Mouse (Mus musculus) testis, postnatal 10 days (tissue): ENCODE measurements at regions not wholly inside any gene's neighbourhood (a gene's known extent, or its start where the extent isn't known, plus 50 kb on each side); places are given as distances from the start of the nearest gene placed in this dataset.

Experiments used
- DNase-seq: peaks from one replicate; pipeline ENCODE4 v3.0.0; 2021; ENCODE audit warnings: low spot score

DNA sequence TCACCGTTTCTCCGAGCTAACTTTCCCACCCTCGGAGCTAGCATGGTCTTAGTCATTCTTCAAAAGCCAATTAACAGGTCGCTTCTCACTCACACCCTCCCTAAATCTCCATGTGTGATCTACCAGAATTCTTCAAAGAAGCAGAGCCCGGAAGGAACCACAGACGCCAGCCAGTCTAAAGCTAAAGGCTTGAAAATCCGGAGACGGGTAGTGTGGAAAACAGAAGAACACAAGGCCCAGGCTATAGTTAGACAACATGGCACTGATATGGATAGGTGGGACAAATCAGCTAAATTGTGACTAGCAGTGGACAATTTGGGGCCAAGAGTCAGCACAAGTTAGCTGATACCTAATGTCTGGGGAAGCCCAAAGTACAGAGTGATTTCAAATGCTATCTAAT lies 387.0 kb upstream of the Trpc7 start:
- no peak for DNase-seq

- DNase-seq, result no peak
Measured at GRCm38 (mm10) chr13:57281941-57282710, 386.3 kb upstream of the Trpc7 start.

DNA sequence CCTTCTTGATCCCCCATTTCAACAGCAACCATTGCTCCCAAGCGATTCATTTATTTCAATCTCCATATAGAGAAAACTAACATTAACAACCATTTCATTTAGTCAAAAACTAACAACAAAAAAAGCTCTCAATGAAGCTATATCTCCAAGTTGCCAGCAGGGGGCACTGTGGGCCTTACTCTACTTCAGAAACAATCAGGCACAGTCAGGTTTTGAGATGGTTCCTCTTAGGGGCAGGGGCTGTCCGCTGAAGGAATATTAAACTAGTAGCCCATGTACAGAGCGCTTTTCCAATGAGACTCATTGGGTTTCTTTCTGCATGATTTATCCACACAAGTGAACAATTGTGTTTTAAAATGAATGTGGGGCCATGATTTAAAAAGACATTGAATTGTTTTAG lies 385.7 kb upstream of the Trpc7 start:
- DNase-seq, result peak; percentile 72

- DNase-seq, result no peak
Measured at GRCm38 (mm10) chr13:57278580-57278979, 382.8 kb upstream of the Trpc7 start.

GRCm38 (mm10) chr13:57277076-57277475 lies 381.3 kb upstream of the Trpc7 start:
- DNase-seq, result no peak

GRCm38 (mm10) chr13:57275871-57276270 lies 380.1 kb upstream of the Trpc7 start:
- DNase-seq, result no peak

- no peak for DNase-seq
Measured at GRCm38 (mm10) chr13:57273593-57273992, 377.8 kb upstream of the Trpc7 start.

GRCm38 (mm10) chr13:57269614-57270013 lies 373.8 kb upstream of the Trpc7 start:
- no peak for DNase-seq

GRCm38 (mm10) chr13:57259920-57260319 lies 364.1 kb upstream of the Trpc7 start:
- DNase-seq, result peak; percentile 87

- DNase-seq, result peak; percentile 55
Measured at GRCm38 (mm10) chr13:57259474-57259873, 363.7 kb upstream of the Trpc7 start.

GRCm38 (mm10) chr13:57255920-57256319 lies 360.1 kb upstream of the Trpc7 start:
- DNase-seq, result no peak

GRCm38 (mm10) chr13:57249851-57250250 lies 354.1 kb upstream of the Trpc7 start:
- no peak for DNase-seq

GRCm38 (mm10) chr13:57249401-57249800 lies 353.6 kb upstream of the Trpc7 start:
- no peak for DNase-seq

DNA sequence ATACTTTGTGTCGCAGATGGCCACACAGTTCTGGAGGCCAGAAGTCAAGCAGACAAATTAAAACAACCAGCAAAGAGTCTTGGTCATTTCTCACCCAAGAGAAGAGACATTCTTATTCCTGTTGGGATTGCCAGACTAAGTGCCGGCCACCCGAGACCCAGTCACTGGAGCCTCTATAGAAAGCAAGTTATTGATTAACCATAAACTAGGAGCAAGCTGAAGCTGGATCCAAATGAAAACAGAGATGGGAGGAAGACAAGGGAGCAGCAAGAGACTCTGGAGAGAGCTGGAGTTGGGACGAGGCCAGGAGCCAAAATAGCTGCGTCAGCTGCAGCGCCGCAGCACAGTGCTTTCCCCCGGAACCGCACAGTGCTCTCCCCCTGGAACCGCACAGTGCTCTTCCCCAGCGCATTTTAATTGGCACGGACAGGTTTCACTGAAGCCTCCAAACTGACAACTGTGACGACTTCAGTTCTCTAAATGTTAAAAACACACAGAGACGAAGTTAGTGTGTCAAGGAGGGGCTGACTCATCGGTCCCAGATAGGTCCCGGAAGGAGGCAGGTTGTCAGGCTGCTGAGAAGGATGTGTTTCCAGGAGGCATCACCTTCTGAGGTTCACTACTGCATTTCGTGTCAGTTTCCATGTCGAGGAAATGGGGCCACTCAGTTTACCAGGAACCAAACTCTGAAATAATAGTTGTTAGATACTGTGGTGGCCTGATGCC lies 350.6 kb upstream of the Trpc7 start:
- DNase-seq, result no peak

DNA sequence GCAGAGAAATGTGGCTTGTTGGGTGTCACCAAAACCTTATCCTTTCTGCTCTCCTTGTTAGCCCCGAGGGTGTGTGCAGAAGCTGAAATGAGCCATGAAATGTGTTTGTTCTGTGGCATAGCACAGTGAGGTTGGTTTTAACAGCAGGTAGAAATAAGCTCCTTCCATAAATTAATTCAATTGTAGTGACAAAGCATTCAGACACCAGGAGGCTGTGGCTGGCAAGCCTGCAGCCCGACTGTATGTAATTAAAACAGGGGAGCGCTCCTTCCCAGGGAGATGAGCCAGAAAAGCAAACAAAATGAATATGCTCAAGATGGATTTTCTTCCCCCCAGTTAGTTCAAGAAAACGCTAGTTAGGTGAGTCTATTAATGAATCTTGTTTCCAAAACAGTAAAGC lies 341.1 kb upstream of the Trpc7 start:
- no peak for DNase-seq

DNA sequence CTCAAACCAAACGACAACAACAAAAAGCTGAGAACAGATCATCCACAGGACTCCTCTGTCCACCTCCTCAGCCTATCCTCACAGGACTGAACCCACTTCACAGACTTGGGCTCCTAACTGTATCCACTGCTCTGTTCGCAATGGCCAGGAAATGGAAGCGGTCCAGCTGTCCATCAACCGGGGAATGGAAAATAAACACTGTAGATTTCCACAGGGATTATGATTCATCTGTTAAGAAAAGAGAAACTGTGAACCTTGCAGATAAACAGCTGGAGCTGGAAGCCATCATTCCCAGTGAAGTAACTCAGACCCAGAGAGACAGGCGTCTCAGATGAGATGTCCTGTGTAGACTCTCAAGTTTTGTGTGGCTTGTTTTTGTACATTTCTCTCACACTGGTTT lies 340.4 kb upstream of the Trpc7 start:
- DNase-seq, result no peak

GRCm38 (mm10) chr13:57232906-57233305 lies 337.1 kb upstream of the Trpc7 start:
- DNase-seq, result no peak

DNA sequence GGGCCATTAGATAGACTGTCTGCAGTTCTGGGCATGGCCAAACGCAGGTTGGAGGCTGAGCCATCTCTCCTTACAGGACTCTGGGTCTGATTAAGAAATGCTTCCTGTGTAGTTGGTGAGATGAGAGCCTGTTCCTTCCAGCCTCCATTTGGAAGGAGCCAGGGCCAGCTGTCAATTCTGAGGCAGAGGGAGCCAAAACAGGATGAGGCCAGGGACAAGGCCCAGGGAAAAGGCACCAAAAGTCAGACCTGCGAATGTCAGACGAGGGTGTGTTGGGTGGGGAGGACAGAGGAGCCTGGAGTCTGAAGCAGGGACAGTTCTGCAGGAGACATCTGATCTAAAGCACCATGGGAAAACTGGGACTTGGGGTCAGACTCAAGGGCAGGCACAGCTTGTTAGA lies 335.9 kb upstream of the Trpc7 start:
- no peak for DNase-seq

DNA sequence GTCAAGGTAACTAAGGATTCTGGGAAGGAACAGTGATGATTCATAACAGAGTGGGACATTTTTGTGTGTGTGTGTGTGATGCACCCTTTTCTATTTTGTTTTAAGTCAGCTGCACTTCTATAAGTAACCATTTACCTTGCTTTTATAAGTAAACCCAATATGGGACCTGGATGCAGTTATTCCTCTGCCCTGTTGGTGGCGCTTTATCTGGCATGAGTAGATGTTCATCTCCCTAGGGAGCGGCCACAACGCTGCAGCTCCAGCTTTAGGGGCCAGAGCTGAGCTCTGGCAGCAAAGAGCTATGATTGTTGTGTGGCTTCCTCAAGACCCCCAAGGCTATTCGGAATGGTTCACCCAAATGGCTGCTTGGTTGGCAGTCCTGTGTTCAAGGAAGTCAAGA lies 334.5 kb upstream of the Trpc7 start:
- no peak for DNase-seq

GRCm38 (mm10) chr13:57221092-57221491 lies 325.3 kb upstream of the Trpc7 start:
- no peak for DNase-seq

DNA sequence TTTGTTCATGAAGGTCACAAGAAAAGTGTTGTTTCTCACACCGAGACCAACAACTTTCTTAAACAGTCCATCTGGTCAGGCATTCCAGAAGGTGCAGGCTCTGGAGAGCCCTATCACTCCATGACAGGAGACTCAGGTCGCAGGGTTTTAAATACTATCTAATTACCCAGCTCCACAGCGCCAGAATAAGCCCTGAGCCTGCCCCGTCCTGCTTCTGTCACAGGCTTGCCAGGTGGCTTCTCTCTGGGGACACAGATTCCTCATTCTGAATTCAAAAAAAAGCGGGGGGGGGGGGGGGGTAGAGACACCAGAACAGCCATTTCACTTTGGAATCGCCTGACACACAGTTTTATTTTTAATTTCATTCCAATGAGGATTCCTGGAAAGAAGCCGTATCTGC lies 320.4 kb upstream of the Trpc7 start:
- no peak for DNase-seq

DNA sequence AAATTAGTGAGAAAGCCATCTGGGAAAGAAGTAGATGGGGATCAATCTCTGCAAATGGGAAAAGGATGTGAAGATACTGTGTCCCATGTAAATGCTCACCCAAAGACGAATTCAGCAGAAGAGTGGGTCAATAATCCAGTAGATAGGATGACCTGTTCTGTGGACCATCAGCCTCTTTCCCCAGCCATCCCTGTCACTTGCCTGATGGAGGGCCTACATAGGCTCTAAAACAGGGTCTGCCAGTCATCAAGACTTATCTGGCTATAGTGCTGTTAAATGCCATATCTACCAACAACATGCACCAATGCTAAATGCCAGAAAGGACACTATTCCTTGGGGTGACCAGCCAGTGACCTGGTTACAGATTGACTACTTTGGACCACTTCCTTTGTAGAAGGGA lies 316.5 kb upstream of the Trpc7 start:
- no peak for DNase-seq

DNA sequence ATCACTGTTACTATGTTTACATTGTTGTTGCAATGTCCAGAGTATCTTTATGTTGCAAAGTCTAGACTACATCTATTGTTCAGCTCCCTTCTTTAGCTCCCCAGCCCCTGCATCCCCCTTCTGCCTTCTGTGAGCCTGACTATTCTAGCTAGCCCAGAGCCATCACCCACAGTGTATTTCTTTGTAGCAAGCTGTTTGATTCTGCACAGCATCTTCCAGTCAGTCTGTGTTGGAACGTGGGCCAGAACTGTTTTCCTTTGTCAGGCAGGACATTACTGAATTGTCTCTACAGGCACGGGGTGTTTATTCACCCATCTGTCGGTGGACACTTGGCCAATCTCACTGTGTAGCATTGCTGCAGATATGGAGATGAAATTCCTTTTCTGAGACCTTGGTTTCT lies 295.4 kb upstream of the Trpc7 start:
- no peak for DNase-seq

DNA sequence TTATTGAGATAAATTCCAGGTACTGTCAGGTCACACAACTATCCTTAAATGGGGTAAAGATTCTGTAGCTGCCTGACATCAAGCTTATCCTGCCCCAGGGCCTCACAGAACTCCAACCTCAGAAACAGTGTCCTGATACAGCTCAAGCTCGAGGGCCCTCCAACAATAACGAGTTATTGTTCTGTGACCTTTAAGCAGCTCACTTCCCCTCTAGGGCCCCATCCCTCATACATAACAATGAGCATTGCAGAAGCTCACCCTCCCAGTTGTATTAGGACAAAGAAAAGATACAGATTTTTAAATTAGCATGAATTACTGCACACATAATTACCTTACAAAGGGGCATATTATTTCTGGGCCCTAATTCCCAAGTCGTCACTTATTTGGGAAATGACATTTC lies 293.5 kb upstream of the Trpc7 start:
- no peak for DNase-seq
